Mouse (Mus musculus): ENCODE results near the gene Chrdl2. TPM values are rescaled to one million over a fixed set of nuclear protein-coding genes. Genes with fewer than 3 reads are reported as not detected.
"Not testable (repeated sequence)": the region's sequence is repeated elsewhere in the genome, so short reads cannot be mapped to it uniquely, and the experiment has no call there.

Gene Chrdl2
- total RNA-seq (2021) = 1 to 10 TPM; 4.7 to 6.5 TPM
- long read RNA-seq, experiment 1, partial matches to known transcripts = 0 of 4 reads
- long read RNA-seq, experiment 1, other reads (novel, unspliced or antisense) = 1 of 4 reads
- long read RNA-seq, experiment 2, partial matches to known transcripts = 0 of 4 reads
- long read RNA-seq, experiment 2, other reads (novel, unspliced or antisense) = 2 of 4 reads

GRCm38 (mm10) chr7:100005790-100006189 is at the start of gene Chrdl2:
Gene Chrdl2, plus strand, starts transcription at chr7:100006172.
- DNase-seq (ENCODE audit: low spot score in 2 of 2) = peak in 1 of 2 experiments; percentile 36

DNA sequence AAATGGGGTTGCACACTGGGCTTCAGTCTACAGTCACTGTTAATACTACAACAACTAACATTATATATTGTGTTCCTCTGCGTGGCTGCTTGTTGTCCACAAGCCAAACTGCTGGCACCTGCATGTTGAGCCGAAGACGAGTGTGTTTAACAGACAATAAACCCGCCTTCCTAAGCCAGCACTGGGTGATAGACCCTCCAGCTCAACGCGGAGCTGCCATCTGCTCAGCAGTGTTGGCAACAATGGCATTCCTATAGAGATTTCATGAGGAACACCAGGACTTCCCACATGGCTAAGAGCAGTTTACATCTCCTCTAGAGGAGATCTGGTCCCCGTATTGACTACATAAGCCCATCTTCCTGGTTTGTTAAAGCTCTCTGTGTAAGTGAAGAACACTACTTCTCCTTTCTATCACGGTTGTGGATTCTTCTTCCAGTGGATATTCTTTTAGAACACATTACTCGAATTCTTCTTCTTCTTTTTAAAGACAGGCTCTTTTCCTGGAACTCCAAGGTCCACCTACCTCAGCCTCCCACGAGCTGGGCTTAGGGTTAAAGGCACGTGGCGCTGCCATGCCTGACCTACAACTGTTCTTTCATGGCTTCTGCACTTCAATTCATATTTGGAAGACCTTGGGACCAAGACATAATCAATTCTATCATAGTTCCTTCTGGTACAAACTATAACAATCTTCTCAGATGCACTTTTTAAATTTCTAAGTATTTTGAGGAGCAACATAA is 48.6 kb upstream of the Chrdl2 start:
- DNase-seq (ENCODE audit: low spot score in 2 of 2) = no peak

DNA sequence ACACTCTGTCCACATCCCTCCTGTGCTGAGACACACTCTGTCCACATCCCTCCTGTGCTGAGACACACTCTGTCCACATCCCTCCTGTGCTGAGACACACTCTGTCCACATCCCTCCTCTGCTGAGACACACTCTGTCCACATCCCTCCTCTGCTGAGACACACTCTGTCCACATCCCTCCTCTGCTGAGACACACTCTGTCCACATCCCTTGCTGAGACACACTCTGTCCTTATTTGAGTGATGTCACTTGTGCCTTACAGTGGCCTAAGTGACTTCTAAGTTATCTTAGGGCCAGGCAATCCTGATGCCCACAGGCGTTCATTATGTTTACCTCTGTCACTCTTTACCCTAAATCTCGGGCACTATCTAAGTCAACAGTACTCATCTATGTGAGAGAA is 45.4 kb upstream of the Chrdl2 start:
- DNase-seq (ENCODE audit: low spot score in 2 of 2) = not testable (repeated sequence)

DNA sequence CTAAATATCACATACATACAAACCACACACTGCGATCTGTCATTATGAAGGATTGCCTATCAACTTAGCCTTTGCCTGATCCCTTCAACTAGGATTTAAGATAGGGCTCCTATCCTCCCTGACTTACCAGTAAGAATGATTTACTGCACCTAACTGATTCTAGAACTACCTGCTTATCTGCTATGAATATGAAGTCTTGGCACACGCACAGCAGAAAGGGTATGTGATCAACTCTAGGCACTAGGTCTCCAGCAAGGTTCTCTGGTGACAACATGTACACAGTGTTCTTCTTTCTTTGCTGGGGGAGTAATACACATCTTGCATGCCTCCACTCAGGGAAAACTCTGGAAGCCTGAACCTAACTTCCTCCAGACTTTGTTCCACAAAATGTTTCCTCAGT is 44.5 kb upstream of the Chrdl2 start:
- no peak for DNase-seq (ENCODE audit: low spot score in 2 of 2)

DNA sequence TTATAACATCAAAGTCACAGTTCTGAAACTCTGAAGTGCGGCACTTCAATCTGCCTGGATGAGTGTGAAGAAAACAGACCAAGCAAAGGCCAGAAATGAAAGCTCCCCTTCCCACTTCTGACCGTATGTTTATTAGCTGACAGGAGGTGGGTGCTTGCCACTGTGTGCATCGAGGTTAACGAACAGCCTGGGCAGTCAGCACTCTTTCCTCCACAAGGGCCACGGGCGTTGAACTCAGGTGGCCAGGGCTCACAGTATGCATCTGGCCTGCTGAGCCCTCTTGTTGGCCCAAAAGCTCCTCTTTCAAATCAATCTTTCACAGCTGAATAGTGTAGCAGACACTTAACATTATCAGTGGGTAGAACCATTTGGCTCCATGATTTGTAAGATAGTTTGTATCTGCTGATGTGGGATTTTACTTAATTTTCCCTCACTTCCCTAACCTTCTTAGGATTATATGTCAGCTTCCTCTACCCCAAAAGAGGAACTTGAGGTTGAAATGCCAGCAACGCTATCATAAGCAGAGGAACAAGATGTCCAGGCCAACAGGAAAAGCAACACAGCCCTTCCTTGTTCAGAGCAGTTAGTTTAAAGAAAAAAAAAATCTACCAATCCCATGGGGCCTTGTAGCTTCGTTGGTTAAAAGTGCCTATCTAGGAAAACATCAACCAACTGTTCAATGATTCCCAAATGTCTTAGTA is 43.3 kb upstream of the Chrdl2 start:
- DNase-seq (ENCODE audit: low spot score in 2 of 2) = no peak

DNA sequence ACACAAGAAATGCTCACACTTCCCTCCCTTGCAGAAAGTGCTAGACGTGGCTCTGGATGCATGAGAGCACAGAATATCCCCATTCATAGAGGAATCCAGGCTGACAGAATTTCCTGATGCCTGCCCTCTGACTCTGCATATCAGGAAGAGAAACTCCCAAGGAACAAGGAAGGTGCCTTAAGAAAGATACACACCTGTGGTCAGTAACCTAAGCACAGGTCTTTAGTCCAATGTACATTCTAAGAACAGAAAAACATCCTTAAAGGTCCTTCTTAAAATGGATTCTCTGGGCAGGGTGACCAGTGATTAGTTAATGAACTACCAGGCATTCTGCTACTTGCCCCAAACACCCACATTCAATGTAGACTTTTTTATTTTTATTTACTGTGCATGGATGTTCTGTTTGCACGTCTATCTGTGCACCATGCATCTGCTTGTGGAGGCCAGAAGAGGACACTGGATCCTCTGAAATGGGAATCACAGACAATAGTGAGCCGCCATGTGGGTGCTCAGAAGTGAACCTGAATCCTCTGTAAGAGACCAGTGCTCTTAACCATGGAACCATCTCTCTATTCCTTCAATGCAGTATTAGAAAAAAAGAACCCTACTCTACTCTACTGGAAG is 42.6 kb upstream of the Chrdl2 start:
- DNase-seq (ENCODE audit: low spot score in 2 of 2) = no peak

DNA sequence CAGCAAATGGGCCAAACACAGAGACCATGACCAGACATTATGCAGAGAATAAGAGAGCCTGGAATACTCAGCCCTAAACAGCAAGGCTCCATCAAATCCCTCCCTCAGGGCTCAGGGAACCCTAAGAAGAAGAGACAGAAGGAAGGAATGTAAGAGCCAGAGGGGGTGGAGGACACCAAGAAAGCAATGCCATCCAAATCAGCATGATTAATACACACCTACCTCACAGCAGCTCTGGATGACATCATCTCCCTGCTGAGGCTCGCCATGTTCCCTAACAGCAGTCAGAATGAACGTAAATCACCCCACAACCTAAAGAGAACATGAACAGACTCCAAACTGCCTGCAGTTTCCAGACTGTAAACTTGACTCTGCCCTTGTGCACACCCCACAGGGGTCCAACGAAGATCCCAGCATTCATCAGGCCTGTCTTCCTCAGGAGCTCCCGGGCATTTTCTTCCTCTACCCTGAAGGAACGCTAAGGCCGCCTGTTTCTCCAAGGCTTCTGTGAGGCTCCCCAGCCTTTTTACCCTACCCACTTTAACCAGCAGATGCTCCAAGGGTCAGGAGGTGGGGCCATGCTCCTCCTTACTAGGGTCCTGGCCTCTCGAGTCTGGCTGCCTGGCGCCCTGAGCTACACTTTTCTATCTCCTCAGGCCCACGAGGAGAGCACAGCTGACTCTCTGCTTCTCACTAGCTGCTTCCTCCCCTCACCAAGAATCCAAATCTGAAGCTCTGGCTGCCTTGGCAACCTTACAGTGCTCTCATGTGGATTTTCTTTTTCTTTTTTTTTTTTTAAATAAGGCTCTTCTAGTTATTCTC is 40.7 kb upstream of the Chrdl2 start:
- DNase-seq (ENCODE audit: low spot score in 2 of 2) = peak in 1 of 2 experiments; percentile 26

- no peak for DNase-seq (ENCODE audit: low spot score in 2 of 2)
These were observed 39.8 kb upstream of the Chrdl2 start for GRCm38 (mm10) chr7:99966011-99966721.

- no peak for DNase-seq (ENCODE audit: low spot score in 2 of 2)
These were observed 36.8 kb upstream of the Chrdl2 start for GRCm38 (mm10) chr7:99969151-99969550.

DNA sequence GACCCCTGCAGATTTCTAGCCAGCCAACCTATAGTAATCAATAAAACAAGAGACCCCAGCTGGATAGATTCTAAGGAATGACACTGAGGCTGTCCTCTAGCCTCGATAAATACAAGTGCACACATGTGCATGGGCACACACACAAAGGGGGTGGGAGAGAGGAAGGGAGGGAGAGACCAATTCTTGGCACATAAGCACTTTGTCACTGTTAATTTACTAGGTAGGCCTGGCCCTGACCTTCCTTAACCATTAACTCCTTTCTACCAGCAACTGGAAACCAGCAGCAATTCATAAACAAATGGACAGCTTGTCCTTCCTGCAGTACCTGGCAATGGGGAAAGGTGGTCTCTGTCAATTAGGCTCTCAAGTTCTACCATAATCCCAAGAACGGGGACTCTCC is 34.0 kb upstream of the Chrdl2 start:
- no peak for DNase-seq (ENCODE audit: low spot score in 2 of 2)

DNA sequence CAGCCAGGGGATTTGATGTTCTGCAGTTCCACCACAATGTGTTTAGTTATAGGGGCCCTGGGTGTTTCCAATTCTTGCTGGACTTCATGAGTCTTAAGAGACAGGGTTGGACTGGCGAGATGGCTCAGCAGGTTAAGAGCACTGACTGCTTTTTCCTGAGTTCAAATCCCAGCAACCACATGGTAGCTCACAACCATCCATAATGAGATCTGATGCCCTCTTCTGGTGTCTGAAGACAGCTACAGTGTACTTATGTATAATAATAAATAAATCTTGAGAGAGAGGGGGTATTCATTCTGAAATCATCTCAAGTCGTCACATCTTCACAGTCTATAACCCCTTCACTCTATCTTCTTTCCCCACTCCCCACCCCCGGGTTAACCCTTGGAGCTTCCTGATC is 33.1 kb upstream of the Chrdl2 start:
- not testable (repeated sequence) for DNase-seq (ENCODE audit: low spot score in 2 of 2)

- no peak for DNase-seq (ENCODE audit: low spot score in 2 of 2)
These were observed 31.6 kb upstream of the Chrdl2 start for GRCm38 (mm10) chr7:99974208-99974970.

DNA sequence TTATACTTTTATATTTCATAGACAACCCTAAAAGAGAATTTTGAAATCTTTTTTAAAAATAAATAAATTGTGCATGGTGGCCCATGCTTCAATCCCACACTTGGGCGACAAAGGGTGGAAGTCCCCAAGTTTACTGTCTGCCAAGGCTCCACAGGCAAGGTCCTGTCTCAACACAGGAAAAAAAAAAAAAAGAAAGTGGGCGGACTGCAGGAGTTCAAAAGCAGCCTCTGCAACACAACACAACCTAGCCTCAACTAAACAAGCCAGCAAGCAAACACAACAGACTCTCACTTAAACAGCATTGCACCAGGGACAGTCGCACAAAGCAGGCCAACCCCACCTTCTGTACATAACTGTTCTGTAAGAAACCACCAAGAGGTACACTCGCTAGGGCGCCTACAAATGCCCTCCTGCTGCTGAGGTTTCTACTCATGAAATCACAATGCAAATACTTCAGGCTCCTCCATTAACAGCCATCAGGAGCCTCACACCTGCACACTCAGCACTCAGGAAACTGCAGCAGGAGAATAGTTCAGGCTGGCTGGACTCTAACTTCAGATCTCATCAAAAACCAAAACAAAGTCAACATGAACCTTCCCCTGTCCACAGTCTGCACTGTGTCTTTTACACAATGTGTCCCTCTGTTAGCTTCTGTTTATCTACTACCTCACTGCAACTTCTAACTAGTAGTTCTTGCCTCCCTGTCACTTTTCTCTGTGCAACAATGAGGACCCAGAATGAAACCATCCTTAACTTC is 30.0 kb upstream of the Chrdl2 start:
- no peak for DNase-seq (ENCODE audit: low spot score in 2 of 2)

DNA sequence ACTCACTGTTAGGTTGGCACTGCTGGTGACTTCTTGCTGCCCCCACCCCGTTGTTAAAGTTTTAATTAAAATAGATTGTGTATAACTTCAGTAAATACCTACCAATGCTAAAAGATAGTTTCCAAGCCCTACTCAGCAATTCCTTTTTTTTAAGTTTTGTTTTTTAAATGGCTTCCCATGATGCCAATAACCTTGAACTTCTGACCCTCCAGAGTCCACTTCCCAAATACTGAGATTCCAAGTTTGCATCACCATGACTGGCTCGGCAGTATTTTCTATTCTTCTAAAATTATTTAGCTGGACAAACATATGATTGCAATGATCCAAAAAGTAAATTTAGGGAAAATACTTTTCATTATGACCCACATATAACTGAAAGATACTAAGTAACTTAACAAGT is 27.9 kb upstream of the Chrdl2 start:
- no peak for DNase-seq (ENCODE audit: low spot score in 2 of 2)

GRCm38 (mm10) chr7:99979081-99979480 is 26.9 kb upstream of the Chrdl2 start:
- DNase-seq (ENCODE audit: low spot score in 2 of 2) = no peak

DNA sequence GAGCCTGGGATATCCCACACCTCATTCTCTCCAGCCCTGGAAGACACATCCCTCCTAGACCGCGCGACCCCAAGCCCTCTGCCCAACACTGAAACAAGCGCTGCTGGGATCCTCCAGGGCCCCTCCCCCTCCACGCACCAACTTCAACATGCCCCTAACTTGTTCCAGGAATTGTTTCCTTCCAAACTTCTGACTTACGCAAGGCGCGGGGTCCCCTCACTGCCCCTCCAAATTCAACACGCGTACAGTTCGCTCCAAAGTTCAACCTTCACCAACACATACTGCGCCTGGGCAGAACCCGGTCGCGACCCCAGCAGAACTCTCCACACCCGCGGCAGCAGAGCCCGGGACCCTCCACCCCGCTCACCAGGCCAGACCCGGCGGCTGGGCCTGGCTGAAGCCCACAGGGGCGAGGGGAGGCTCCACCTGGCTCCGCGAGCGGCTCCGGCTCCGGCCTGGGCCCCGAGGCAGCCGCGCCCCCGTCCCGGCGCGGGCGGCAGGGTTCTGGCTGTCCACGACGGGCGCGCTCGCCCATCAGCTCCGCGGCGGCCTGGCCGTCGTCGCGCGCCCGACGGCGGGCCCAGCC is 26.3 kb upstream of the Chrdl2 start:
- DNase-seq (ENCODE audit: low spot score in 2 of 2) = peak; percentile 41 to 47

DNA sequence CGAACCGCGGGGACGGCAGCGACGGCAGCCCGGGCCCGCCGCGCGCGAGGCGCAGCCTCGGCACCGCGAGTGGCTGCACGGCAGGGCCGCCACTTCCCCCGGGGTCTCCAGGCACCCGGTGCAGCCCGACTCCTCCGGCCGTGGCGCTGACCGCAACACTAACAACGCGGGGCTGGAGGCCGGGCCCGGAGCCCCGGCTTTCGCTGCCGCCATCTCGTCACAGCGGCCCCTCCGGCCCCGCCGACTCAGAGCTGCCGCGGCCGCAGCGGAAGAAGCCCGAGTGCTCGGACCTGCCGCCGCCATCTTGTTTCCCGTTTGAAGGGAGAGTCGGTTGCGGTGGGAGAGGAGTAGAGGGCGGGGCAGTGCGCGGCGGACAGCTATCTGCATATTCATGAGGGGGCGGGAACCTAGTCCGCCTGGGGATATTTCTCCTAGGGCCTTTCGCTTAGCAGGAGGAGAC is 25.8 kb upstream of the Chrdl2 start, which contains the start of gene Rnf169:
Gene Rnf169, minus strand, starts transcription at position 317 of the 460 bp plus-strand sequence.
- peak; percentile 74 to 89 for DNase-seq (ENCODE audit: low spot score in 2 of 2)

DNA sequence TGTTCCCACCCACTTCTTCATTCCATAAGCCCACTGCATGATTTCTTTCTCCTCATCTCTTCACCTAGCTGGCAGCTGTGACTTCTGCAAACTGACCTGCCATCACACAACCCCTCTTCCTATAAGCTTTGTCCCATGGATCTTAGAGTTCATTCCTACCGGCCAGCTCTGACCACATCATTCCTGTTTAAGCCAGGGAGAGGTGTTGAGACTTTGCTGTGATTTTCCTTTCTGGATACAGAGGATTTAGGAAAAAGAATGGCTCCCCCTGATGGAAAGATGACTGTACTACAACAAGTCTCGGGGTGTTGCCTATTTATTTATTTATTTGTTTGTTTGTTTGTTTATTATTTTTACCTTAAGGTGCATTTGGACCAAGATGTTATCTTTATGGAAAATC is 24.7 kb upstream of the Chrdl2 start:
- DNase-seq (ENCODE audit: low spot score in 2 of 2) = peak in 1 of 2 experiments; percentile 22

All from gastrocnemius, postnatal 4 days (tissue).